Mouse (Mus musculus) induced T-regulatory cell, adult 2 months (primary cell): ENCODE measurements around the gene Csnk1d.

Experiments
- DNase-seq: peaks from one replicate; pipeline ENCODE4 v3.0.0-alpha.2; 2012; ENCODE audit warnings: low read depth

Csnk1d gene

GRCm38 (mm10) chr11:120987608-120988007 is 3.5 kb downstream of the Csnk1d start:
- DNase-seq = peak; percentile 19

- DNase-seq = no peak
These were observed 6.4 kb downstream of the Csnk1d start for GRCm38 (mm10) chr11:120984448-120985330.

GRCm38 (mm10) chr11:120982459-120982858 is 8.7 kb downstream of the Csnk1d start:
- DNase-seq = no peak

- no peak for DNase-seq
These were observed 9.5 kb downstream of the Csnk1d start for GRCm38 (mm10) chr11:120981661-120982060.

- DNase-seq = no peak
These were observed 10.6 kb downstream of the Csnk1d start for GRCm38 (mm10) chr11:120980427-120981035.

GRCm38 (mm10) chr11:120979711-120980426 is 11.3 kb downstream of the Csnk1d start:
- no peak for DNase-seq

- DNase-seq = no peak
These were observed 17.8 kb downstream of the Csnk1d start for GRCm38 (mm10) chr11:120973318-120973717.

- no peak for DNase-seq
These were observed 19.9 kb downstream of the Csnk1d start for GRCm38 (mm10) chr11:120971237-120971636.

GRCm38 (mm10) chr11:120969742-120970141 is 21.4 kb downstream of the Csnk1d start:
- no peak for DNase-seq

GRCm38 (mm10) chr11:120965587-120965986 is 25.5 kb downstream of the Csnk1d start:
- DNase-seq = no peak

- DNase-seq = no peak
These were observed 26.7 kb downstream of the Csnk1d start for GRCm38 (mm10) chr11:120964195-120965157.

- no peak for DNase-seq
These were observed 28.2 kb downstream of the Csnk1d start for GRCm38 (mm10) chr11:120962909-120963308.

GRCm38 (mm10) chr11:120962050-120962771 is 28.9 kb downstream of the Csnk1d start:
- no peak for DNase-seq

- DNase-seq = no peak
These were observed 29.5 kb downstream of the Csnk1d start for GRCm38 (mm10) chr11:120961594-120961993.

GRCm38 (mm10) chr11:120960248-120960647 is 30.9 kb downstream of the Csnk1d start:
- no peak for DNase-seq

GRCm38 (mm10) chr11:120959564-120959963 is 31.6 kb downstream of the Csnk1d start:
- no peak for DNase-seq

GRCm38 (mm10) chr11:120959066-120959465 is 32.1 kb downstream of the Csnk1d start:
- no peak for DNase-seq

GRCm38 (mm10) chr11:120957731-120958257 is 33.3 kb downstream of the Csnk1d start:
- DNase-seq = no peak

GRCm38 (mm10) chr11:120957052-120957451 is 34.1 kb downstream of the Csnk1d start:
- DNase-seq = no peak

GRCm38 (mm10) chr11:120955701-120956100 is 35.4 kb downstream of the Csnk1d start:
- DNase-seq = no peak

- DNase-seq = no peak
These were observed 36.2 kb downstream of the Csnk1d start for GRCm38 (mm10) chr11:120954936-120955335.
